Mouse (Mus musculus) olfactory bulb, adult 2 months (tissue): ENCODE data around the gene Dlx4.
A peak's percentile ranks its signal among the peaks of the same experiment; 100 is the strongest.

Source experiments
- CTCF ChIP-seq: fragments of 200-500 bp; IDR thresholded peaks from 2 replicates; pipeline ENCODE4 v1.5.1; 2012; ENCODE audit warnings: low read depth, mild to moderate bottlenecking, low read length, moderate library complexity; ENCODE audit not compliant: insufficient read depth
- POLR2A ChIP-seq: fragments of 200-500 bp; IDR thresholded peaks from 2 replicates; pipeline ENCODE4 v1.6.1; 2012; ENCODE audit warnings: mild to moderate bottlenecking, low read depth, low read length, moderate library complexity; ENCODE audit not compliant: insufficient read depth

DNA sequence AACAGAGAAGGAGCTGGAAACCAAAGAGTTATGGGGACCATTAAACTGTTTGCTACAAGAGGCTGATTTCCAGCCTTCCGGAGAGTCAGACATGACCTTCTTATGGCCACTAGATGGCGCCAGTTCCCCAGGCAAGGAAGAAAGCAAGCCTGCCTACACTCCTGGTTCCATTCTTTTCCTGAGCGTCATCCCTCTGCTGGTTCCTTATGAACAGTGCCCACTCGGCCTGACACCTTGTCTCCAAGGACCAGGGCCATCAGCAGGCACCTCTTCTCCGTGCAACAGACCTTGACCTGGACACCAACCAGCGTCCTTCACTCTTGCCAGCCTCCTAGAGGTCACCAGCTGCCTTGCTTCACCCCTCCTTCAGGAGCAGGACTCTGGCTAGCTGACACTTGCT is 29.0 kb downstream of the Dlx4 start:
- peak; percentile 52; the same call in 1 of the 2 replicates for TF ChIP-seq CTCF
- no peak for TF ChIP-seq POLR2A
